Mouse (Mus musculus) cerebellum, adult 9-10 months (tissue): Measurements from ENCODE around the gene 2310030G06Rik.

Experiments
- DNase-seq: peaks from one replicate; pipeline ENCODE4 v3.0.0; 2022

The 2310030G06Rik gene

GRCm38 (mm10) chr9:50698418-50699409 lies 47.6 kb downstream of the 2310030G06Rik start:
- peak; percentile 74 for DNase-seq

GRCm38 (mm10) chr9:50697706-50698041 lies 48.7 kb downstream of the 2310030G06Rik start:
- DNase-seq = peak; percentile 90

- DNase-seq = no peak
Measured at GRCm38 (mm10) chr9:50696851-50697705, 49.3 kb downstream of the 2310030G06Rik start.

- DNase-seq = no peak
Measured at GRCm38 (mm10) chr9:50695153-50695552, 51.2 kb downstream of the 2310030G06Rik start.

GRCm38 (mm10) chr9:50693631-50694030 lies 52.7 kb downstream of the 2310030G06Rik start:
- DNase-seq = peak; percentile 74

GRCm38 (mm10) chr9:50692626-50693580 lies 53.4 kb downstream of the 2310030G06Rik start:
- no peak for DNase-seq
